Mouse (Mus musculus) midbrain, embryonic 13.5 days (tissue): ENCODE measurements around the gene Ptpn14. TPM values are rescaled to one million over a fixed set of nuclear protein-coding genes. Genes with fewer than 3 reads are reported as not detected.
A peak's percentile ranks its signal among the peaks of the same experiment; 100 is the strongest.

Experiments
- ATAC-seq: fragments of 200-750 bp; cut with Nextera tagmentation; 2 replicates; pipeline ENCODE4 v1.8.0; 2017; ENCODE audit warnings: mild to moderate bottlenecking, moderate TSS enrichment, moderate library complexity
- H3K27ac ChIP-seq: fragments of 300-500 bp; sonication (generic); 2 replicates; pipeline ENCODE4 v1.5.1; 2015; ENCODE audit warnings: inconsistent platforms, mild to moderate bottlenecking, moderate library complexity
- H3K27me3 ChIP-seq: fragments of 300-500 bp; sonication (generic); 2 replicates; pipeline ENCODE4 v1.6.1; 2015; ENCODE audit warnings: mild to moderate bottlenecking, inconsistent platforms
- H3K36me3 ChIP-seq: fragments of 300-500 bp; sonication (generic); 2 replicates; pipeline ENCODE4 v1.6.1; 2015; ENCODE audit warnings: mild to moderate bottlenecking, inconsistent platforms
- H3K4me1 ChIP-seq: fragments of 300-500 bp; sonication (generic); replicated peaks from 2 replicates; pipeline ENCODE4 v1.6.1; 2015; ENCODE audit warnings: inconsistent platforms
- H3K4me2 ChIP-seq: fragments of 300-500 bp; sonication (generic); replicated peaks from 2 replicates; pipeline ENCODE4 v1.6.1; 2015; ENCODE audit warnings: moderate library complexity, mild to moderate bottlenecking, inconsistent platforms
- H3K4me3 ChIP-seq: fragments of 300-500 bp; sonication (generic); replicated peaks from 2 replicates; pipeline ENCODE4 v1.5.1; 2015; ENCODE audit warnings: mild to moderate bottlenecking, inconsistent platforms
- H3K9ac ChIP-seq: fragments of 300-500 bp; sonication (generic); replicated peaks from 2 replicates; pipeline ENCODE4 v1.6.1; 2015; ENCODE audit warnings: mild to moderate bottlenecking, inconsistent platforms
- H3K9me3 ChIP-seq: fragments of 300-500 bp; sonication (generic); 2 replicates; pipeline ENCODE4 v1.6.1; 2016; ENCODE audit warnings: mild to moderate bottlenecking, inconsistent platforms
- whole genome bisulfite sequencing: fragments of 180-500 bp; shearing (Covaris S2); methylation state at CpG from one replicate; pipeline ENCODE4 v1.1.7; 2015; 5-methylcytosine and 5-hydroxymethylcytosine counted together
- polyA plus RNA-seq: library from polyadenylated mRNA; unstranded; fragments of >200 nt; fragmentation: Nextera tagmentation; extraction: Ambion mirVana; gene quantifications from 2 replicates; pipeline ENCODE4 v1.2.1, GENCODE M21; 2015

The Ptpn14 gene
- polyA plus RNA-seq, 1 experiment from 2014 or later = 2.3 TPM

DNA sequence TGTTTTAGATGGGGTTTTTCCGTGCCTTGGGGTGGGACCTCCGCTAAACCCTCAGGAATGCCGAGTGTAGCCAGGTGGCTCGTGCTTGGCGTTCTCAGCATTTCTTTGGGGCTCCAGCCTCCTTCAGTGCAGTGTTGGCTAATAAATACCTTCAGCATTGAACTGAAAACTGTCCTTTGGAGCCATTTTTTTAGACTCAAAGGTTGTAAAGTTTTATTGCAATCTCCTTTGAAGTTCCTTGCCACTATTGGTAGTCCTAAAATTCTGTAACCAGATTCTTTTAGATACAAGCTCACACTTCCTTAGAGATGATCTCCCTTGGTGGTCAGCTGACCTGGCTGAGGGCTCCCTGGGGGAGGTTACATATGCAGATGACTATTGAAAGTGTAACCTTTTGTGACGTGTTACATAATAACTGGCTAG is 147.4 kb downstream of the Ptpn14 start:
- Histone ChIP-seq H3K9ac (no peak overlapping the region), H3K27me3 (no peaks in the 10 kb centered on the region), H3K4me3 (no peak overlapping the region), H3K4me2 (no peak overlapping the region), H3K4me1 (0 out of 2 replicates have a peak, but pooled peaks cover 2% of the 10 kb centered on the region), H3K27ac (no peak overlapping the region), H3K36me3 (no peaks in the 10 kb centered on the region), H3K9me3 (no peaks in the 10 kb centered on the region)
- no peak for ATAC-seq
- 54% methylated on average over 6 of the region's 6 CpGs for WGBS

DNA sequence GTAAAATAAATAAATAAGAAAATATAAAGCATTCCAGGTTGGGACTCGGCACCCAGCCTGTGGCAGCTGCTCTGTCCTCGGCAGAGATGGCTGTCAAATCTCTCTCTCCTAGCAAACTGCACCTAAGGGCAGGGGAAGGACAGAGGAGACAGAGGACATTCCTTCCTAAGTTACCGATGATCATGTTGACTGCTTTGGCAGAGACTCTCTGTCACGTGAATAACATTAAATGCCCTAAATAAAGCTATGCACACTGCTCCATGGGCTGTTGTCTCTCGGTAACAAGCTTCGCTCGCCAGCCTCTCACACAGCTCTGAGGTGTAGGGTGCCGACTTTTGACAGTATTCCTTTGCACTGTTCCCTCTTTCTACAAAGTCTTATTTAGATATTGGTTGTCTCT is 148.1 kb downstream of the Ptpn14 start:
- Histone ChIP-seq H3K9me3 (no peaks in the 10 kb centered on the region), H3K9ac (no peak overlapping the region), H3K27ac (no peak overlapping the region), H3K36me3 (no peaks in the 10 kb centered on the region), H3K4me2 (no peak overlapping the region), H3K4me3 (no peak overlapping the region), H3K27me3 (no peaks in the 10 kb centered on the region), H3K4me1 (0 out of 2 replicates have a peak, but pooled peaks cover 2% of the 10 kb centered on the region)
- 83% methylated on average over 8 of the region's 8 CpGs for WGBS
- ATAC-seq = no peak

DNA sequence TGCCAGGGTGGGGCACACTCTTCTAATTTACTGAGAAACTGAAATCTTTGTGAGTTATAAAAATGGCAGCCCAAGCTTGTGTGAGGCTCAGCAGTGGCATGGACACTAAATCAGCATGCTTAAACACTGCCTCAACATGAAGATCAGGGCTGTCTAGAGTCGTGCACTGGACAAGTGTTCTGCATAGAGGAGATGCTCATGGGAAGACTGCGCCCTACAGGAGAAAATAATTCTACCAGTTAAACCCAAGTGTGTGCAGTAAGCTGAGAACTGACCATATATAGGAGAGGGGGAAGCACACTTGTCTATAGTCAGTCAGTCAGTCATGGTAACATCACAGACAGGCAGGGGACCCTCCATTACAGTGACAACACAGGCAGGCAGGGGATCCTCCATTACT is 151.1 kb downstream of the Ptpn14 start:
- 78% methylated on average over 2 of the region's 2 CpGs for WGBS
- H3K9me3 ChIP-seq = no peaks in the 10 kb centered on the region
- no peak overlapping the region for H3K9ac ChIP-seq
- no peak for ATAC-seq
- no peak overlapping the region for H3K27ac ChIP-seq
- H3K4me1 ChIP-seq = peaks cover 6% of the 10 kb centered on the region; the same call in 1 of the 2 replicates
- H3K36me3 ChIP-seq = no peaks in the 10 kb centered on the region
- H3K4me3 ChIP-seq = no peak overlapping the region
- no peaks in the 10 kb centered on the region for H3K27me3 ChIP-seq
- no peak overlapping the region for H3K4me2 ChIP-seq

- H3K4me1 ChIP-seq = peaks cover 13% of the 10 kb centered on the region
- 82% methylated on average over 8 of the region's 8 CpGs for WGBS
- no peaks in the 10 kb centered on the region for H3K9me3 ChIP-seq
- H3K27me3 ChIP-seq = no peaks in the 10 kb centered on the region
- no peak overlapping the region for H3K4me3 ChIP-seq
- no peak overlapping the region for H3K4me2 ChIP-seq
- H3K36me3 ChIP-seq = no peaks in the 10 kb centered on the region
- no peak for ATAC-seq
- H3K9ac ChIP-seq = no peak overlapping the region
- H3K27ac ChIP-seq = no peak overlapping the region
Observed at GRCm38 (mm10) chr1:189879965-189880364, 151.9 kb downstream of the Ptpn14 start.

- Histone ChIP-seq H3K36me3 (no peaks in the 10 kb centered on the region), H3K27me3 (0 out of 2 replicates have a peak, but pooled peaks cover 2% of the 10 kb centered on the region), H3K9me3 (no peaks in the 10 kb centered on the region), H3K4me3 (no peak overlapping the region), H3K27ac (no peak overlapping the region), H3K4me1 (peaks cover 17% of the 10 kb centered on the region), H3K9ac (no peak overlapping the region), H3K4me2 (no peak overlapping the region)
- 72% methylated on average over 14 of the region's 14 CpGs for WGBS
- no peak for ATAC-seq
Observed at GRCm38 (mm10) chr1:189880745-189881144, 152.7 kb downstream of the Ptpn14 start.

DNA sequence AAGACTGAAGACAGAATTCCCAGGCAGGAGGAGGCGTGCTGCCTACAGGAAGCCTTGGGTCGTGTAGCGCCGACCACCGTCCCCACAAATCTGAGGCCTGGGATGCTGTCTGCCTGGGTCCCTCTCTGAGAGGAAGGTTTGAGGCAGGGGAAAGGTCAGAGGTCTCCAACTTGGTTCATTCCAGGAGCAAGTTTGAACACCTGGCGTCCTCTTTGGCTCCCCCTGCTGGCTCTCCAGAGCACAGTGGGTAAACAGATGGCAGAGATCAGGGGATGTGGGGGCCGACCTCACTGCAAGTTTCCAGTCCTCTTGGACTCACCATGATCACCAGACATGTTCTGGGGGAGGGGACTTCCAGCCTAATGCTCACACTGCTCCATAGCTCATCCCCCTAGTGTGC is 154.8 kb downstream of the Ptpn14 start:
- H3K4me2 ChIP-seq = no peak overlapping the region
- H3K4me1 ChIP-seq = peaks cover 17% of the 10 kb centered on the region
- H3K4me3 ChIP-seq = no peak overlapping the region
- no peak overlapping the region for H3K9ac ChIP-seq
- H3K9me3 ChIP-seq = no peaks in the 10 kb centered on the region
- no peaks in the 10 kb centered on the region for H3K36me3 ChIP-seq
- 57% methylated on average over 7 of the region's 7 CpGs for WGBS
- 0 out of 2 replicates have a peak, but pooled peaks cover 3% of the 10 kb centered on the region for H3K27me3 ChIP-seq
- ATAC-seq = peak; percentile 29; the same call in 1 of the 2 replicates
- H3K27ac ChIP-seq = no peak overlapping the region

GRCm38 (mm10) chr1:189883531-189884170 is 155.6 kb downstream of the Ptpn14 start:
- ATAC-seq = peak; percentile 21; the same call in 1 of the 2 replicates
- 40% methylated on average over 18 of the region's 18 CpGs for whole genome bisulfite sequencing
- 0 out of 2 replicates have a peak, but pooled peaks cover 3% of the 10 kb centered on the region for H3K27me3 ChIP-seq

GRCm38 (mm10) chr1:189884951-189885350 is 156.9 kb downstream of the Ptpn14 start:
- H3K36me3 ChIP-seq = no peaks in the 10 kb centered on the region
- 0 out of 2 replicates have a peak overlapping the region, but pooled peaks have one; percentile 16 for H3K9ac ChIP-seq
- no peaks in the 10 kb centered on the region for H3K9me3 ChIP-seq
- H3K4me2 ChIP-seq = no peak overlapping the region
- 0 out of 2 replicates have a peak, but pooled peaks cover 3% of the 10 kb centered on the region for H3K27me3 ChIP-seq
- WGBS = 63% methylated on average over 13 of the region's 13 CpGs
- ATAC-seq = no peak
- no peak overlapping the region for H3K27ac ChIP-seq
- H3K4me3 ChIP-seq = no peak overlapping the region
- H3K4me1 ChIP-seq = peaks cover 28% of the 10 kb centered on the region

More at GRCm38 (mm10) chr1:189883531-189884170, 155.6 kb downstream of the Ptpn14 start:
- no peak overlapping the region for H3K4me2 ChIP-seq
- no peaks in the 10 kb centered on the region for H3K9me3 ChIP-seq
- no peak overlapping the region for H3K4me3 ChIP-seq
- H3K4me1 ChIP-seq = peaks cover 17% of the 10 kb centered on the region
- H3K9ac ChIP-seq = no peak overlapping the region
- no peaks in the 10 kb centered on the region for H3K36me3 ChIP-seq
- no peak overlapping the region for H3K27ac ChIP-seq

DNA sequence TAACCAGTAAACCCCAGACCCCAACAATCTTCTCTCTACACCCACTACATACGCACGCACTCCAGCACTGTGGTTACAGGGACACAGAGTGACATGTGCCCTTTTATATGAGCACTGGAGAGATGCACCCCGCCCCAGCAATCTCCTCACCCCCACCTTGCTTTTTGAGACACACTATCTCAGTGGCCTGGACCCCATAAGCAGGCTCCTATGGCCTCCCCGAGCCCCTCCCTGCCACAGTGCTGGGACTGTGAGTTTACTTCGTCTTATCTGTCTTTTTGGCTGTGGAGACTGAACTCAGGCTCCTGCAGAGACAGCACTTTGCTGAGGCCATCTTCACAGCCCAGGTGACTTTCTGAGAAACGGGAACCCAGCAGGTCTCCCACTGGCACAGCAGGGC is 157.9 kb downstream of the Ptpn14 start:
- no peaks in the 10 kb centered on the region for H3K9me3 ChIP-seq
- H3K27ac ChIP-seq = no peak overlapping the region
- no peak for ATAC-seq
- H3K9ac ChIP-seq = no peak overlapping the region
- H3K4me3 ChIP-seq = no peak overlapping the region
- no peaks in the 10 kb centered on the region for H3K36me3 ChIP-seq
- H3K4me1 ChIP-seq = peaks cover 26% of the 10 kb centered on the region
- H3K27me3 ChIP-seq = 0 out of 2 replicates have a peak, but pooled peaks cover 3% of the 10 kb centered on the region
- 85% methylated on average over 6 of the region's 6 CpGs for WGBS
- H3K4me2 ChIP-seq = no peak overlapping the region

GRCm38 (mm10) chr1:189887518-189887917 is 159.4 kb downstream of the Ptpn14 start:
- Histone ChIP-seq H3K9ac (no peak overlapping the region), H3K27ac (no peak overlapping the region), H3K27me3 (0 out of 2 replicates have a peak, but pooled peaks cover 3% of the 10 kb centered on the region), H3K4me2 (no peak overlapping the region), H3K36me3 (no peaks in the 10 kb centered on the region), H3K9me3 (no peaks in the 10 kb centered on the region), H3K4me1 (peaks cover 26% of the 10 kb centered on the region), H3K4me3 (no peak overlapping the region)
- 34% methylated on average over 7 of the region's 7 CpGs for WGBS
- peak; percentile 59; the same call in 1 of the 2 replicates for ATAC-seq

DNA sequence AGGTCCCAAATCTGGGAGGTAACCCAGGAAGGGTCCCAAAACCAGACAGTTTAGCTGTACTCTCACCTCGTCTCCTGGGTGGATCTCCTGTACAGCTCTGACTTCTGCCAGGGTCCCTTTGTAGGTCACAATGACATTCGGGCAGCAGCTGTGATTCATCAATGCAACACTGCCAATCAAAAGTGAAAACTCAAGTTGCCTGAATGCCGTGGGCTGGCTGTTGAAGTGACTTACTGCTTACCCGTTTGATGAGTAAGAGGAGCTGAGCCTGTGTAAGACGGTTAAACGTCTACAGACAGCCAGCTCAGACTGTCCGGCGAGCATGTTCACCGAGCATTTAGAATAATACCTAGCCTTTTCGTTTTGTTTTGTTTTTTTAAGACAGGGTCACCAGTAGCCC is 160.7 kb downstream of the Ptpn14 start:
- Histone ChIP-seq H3K27ac (no peak overlapping the region), H3K4me1 (peaks cover 23% of the 10 kb centered on the region), H3K4me2 (no peak overlapping the region), H3K9ac (no peak overlapping the region), H3K4me3 (no peak overlapping the region), H3K36me3 (peaks cover 7% of the 10 kb centered on the region), H3K27me3 (0 out of 2 replicates have a peak, but pooled peaks cover 3% of the 10 kb centered on the region), H3K9me3 (no peaks in the 10 kb centered on the region)
- 63% methylated on average over 10 of the region's 10 CpGs for WGBS
- no peak for ATAC-seq

DNA sequence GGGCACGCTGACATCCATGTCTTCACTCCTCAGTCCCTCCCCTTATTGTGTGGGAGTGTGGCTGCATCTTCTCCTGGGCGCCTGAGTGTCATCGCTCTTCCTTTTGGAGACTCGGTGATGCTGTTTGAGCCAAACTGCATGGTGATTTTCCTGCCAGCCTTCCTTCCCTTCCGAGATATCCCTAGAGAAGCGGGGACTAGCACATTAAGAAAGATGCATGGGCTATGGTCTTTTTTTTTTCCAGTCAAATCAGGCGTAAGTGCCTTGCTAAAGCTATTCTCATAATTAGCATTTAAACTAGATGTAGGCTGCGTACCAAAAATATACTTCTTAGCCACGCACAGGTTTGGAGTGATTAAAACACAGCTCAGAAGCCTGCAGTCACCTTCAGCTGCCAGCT is 166.1 kb downstream of the Ptpn14 start:
- peaks cover 28% of the 10 kb centered on the region for H3K4me1 ChIP-seq
- no peaks in the 10 kb centered on the region for H3K27me3 ChIP-seq
- no peak overlapping the region for H3K27ac ChIP-seq
- no peak overlapping the region for H3K4me3 ChIP-seq
- no peak for ATAC-seq
- no peaks in the 10 kb centered on the region for H3K9me3 ChIP-seq
- H3K36me3 ChIP-seq = peaks cover 26% of the 10 kb centered on the region
- WGBS = 77% methylated on average over 9 of the region's 9 CpGs
- H3K4me2 ChIP-seq = no peak overlapping the region
- no peak overlapping the region for H3K9ac ChIP-seq
